Mouse (Mus musculus) heart, postnatal 25 days (tissue): ENCODE data around the gene Lsamp. TPM values are rescaled to one million over a fixed set of nuclear protein-coding genes. Genes with fewer than 3 reads are reported as not detected.

Experiments
- DNase-seq: peaks from one replicate; pipeline ENCODE4 v3.0.0; 2022; ENCODE audit warnings: low spot score
- intact Hi-C: fragments of 180-260 bp; cut with DNase I; formaldehyde crosslinking; loops from one replicate; pipeline ENCODE4 v1.15.1; 2025
- total RNA-seq, 2 experiments: library from RNA; stranded (reverse); gene quantifications; 2 replicates each; pipeline ENCODE4 v1.2.3; 2021

Lsamp gene
- total RNA-seq, result 1 to 10 TPM; 1.5 to 1.8 TPM

DNA sequence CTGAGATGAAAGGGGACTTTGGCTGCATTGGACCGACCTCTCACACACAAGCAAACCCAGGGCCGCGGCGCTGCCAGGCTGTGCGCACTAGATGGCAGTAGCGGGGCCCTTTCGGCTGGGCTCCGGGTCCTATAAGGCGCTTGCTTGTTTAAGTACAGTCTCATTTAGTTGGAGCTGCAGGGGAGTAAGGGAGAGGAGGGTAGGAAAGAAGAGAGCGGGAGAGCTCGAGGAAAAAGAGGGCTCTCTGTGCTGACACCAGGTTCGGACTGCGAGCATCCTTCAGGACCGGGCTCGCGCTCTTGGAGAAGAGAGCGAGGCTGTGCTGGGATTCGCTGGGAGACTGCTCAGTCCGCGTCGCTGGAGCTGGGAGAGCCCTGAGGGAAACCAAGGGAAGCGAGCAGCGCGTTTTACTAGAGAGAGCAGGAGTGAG, at the start of gene Lsamp:
Lsamp (plus strand) TSS at position 157 of the 430 bp plus-strand sequence.
- DNase-seq, result no peak
- intact Hi-C loops, result no loop called here

- DNase-seq, result no peak
- intact Hi-C loops, result no loop called here
Measured at GRCm38 (mm10) chr16:39957686-39958085, 26.5 kb upstream of the Lsamp start.

GRCm38 (mm10) chr16:39972712-39973111, 11.4 kb upstream of the Lsamp start:
- no peak for DNase-seq
- intact Hi-C loops, result no loop called here

- DNase-seq, result no peak
- intact Hi-C loops, result no loop called here
Measured at GRCm38 (mm10) chr16:39984635-39985291, 602 bp downstream of the Lsamp start.

DNA sequence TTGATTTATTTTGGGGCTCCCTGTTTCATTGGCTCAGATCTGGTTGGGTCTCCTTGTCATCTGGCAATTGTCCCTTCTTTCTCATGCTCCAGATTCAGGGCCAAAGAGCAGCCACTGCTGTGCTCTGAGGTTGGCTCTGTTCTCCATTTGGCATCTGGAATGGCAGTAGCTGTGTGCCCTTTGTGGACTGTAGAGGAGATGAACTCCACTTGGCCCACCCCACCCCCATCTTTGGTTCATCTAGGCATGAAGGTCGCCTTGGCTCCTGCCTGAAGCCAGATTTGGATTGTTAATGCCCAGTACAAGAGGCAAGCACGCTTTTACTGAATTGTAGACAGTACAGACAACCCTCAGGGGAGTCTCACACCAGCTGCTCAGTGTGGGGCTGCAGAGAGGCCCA, 4.3 kb downstream of the Lsamp start:
- no peak for DNase-seq
- intact Hi-C loops, result no loop called here

DNA sequence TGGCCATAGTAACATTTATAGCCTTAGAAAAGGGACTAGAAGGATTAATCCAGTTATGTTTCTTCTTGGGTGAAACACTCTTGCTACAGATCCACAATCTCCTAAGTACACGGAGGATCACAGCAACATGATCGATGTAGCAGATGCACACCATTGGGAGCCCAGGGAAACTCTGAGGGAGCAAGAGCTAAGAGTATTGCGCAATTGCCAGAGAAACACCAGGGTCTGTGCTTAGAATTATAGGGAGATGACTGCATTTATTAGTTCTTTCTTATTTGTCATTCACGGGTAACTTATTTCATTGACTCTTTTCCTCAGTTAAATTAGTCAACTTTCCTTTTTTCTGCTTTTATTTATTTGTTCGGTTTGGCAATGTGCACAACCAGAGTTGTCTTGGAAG, 10.7 kb downstream of the Lsamp start:
- intact Hi-C loops, result no loop called here
- no peak for DNase-seq

DNA sequence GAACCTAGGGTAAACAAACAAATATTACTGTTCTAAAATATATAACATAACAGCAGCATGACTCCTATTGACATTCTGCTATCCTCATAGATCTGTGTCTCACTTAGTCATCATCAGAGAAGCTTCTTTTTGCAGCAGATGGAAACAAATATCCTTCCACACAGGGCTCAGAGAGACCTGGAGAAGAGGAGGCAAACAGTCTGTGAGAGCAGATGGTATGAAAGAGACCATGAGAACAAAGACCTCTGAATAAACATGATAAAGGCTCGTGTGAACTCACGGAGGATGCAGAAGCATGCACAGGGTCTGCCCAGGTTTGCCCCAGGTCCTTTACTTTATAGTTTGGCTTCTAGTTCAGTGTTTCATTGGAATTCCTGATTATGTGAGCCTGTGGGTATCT, 24.6 kb downstream of the Lsamp start:
- intact Hi-C loops, result no loop called here
- no peak for DNase-seq

DNA sequence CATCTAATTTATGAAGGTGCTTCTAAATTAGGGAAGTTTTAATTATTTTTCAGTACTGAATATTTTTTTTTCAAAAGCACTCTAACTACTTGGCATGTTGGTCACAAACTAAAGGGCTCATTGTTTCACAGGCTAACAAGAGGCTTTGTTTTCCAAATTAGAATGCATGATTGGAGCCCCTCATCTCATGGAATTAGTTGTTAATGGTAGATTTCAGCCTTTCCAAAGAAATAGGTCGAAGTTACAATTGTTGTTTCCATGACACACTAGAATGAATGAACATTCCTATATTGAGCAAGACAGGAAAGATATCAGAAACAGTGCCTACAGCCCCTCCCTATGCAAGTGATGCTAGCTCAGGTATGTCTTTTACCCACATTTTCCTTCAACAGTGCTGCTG, 26.9 kb downstream of the Lsamp start:
- intact Hi-C loops, result no loop called here
- no peak for DNase-seq

DNA sequence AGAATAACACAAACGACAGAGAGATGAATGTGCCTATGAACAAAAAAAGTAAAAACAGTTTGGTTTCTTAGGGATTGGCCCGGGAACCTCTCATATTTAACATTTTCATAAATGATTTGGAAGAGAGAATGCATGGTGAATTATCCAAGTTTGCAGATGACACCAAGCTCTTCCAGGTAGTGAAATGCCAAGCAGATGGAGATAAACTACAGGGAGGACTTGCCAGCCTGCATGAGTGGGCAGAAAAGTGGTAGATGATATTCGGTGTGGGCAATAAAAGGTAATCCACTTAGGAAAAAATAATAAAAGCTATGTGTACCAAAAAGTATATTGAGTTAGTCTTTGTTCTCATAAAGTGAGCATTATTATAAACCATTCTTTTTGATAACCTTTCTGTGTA, 38.5 kb downstream of the Lsamp start:
- DNase-seq, result no peak
- intact Hi-C loops, result no loop called here

GRCm38 (mm10) chr16:40036719-40037118, 52.6 kb downstream of the Lsamp start:
- no peak for DNase-seq
- intact Hi-C loops, result no loop called here

DNA sequence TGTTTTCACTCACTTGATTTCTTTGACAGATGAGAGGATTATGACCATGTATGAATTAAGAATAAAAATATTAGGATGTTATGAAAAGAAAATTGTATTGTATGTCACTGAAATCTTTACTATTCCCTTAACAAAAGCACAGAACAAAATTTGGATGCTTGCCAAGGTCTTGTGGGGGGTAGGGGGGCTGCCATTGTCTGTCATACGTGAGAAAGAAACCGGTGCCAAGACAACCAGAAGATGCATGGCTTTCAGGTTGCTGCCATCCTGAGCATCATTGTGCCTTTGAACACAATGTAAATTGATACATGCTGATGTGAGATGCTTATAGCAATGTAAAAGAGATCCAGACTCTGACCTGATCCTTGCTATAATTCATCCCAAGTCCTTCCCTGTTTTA, 75.4 kb downstream of the Lsamp start:
- no peak for DNase-seq
- intact Hi-C loops, result no loop called here

DNA sequence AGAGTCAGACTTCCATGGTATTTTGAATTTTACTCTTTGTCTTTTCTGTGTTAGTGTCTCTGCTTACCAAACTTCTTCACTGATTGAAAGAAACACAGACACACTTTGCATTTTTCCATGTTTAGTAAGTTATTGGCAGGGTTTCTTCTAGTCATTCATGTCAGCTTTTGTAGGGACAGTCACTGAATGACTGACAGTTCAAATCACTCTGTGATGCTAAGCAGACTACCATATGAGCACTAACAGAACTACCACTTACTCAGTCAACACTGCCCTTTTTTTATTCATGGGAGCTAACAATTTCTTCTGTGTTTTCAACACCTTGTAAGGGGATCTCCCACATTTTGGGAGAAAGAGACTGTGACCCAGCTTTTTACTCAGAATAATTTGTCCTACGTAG, 75.8 kb downstream of the Lsamp start:
- intact Hi-C loops, result no loop called here
- no peak for DNase-seq

DNA sequence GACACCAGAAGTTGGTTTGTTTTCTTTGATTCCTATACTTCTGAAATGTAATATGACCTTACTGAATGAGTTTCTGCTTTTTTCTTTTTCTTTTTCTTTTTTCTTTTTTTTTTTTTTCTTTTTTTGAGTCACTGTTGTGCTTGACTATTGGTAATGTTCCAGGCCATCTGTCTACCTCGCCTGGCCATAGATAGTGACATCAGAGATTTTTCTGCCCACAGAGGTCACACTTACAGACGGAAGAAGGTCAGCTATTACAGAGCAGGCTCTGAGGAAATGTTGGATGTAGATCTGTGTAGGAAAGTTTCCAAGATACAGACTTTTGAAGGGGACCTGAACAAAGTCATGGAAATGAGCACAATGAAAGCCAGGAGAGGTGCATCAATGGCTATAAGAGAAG, 76.3 kb downstream of the Lsamp start:
- intact Hi-C loops, result no loop called here
- no peak for DNase-seq

GRCm38 (mm10) chr16:40075556-40075955, 91.4 kb downstream of the Lsamp start:
- no peak for DNase-seq
- intact Hi-C loops, result no loop called here

GRCm38 (mm10) chr16:40080224-40080623, 96.1 kb downstream of the Lsamp start:
- no peak for DNase-seq
- intact Hi-C loops, result no loop called here

- intact Hi-C loops, result no loop called here
- no peak for DNase-seq
Measured at GRCm38 (mm10) chr16:40104329-40104728, 120.2 kb downstream of the Lsamp start.

DNA sequence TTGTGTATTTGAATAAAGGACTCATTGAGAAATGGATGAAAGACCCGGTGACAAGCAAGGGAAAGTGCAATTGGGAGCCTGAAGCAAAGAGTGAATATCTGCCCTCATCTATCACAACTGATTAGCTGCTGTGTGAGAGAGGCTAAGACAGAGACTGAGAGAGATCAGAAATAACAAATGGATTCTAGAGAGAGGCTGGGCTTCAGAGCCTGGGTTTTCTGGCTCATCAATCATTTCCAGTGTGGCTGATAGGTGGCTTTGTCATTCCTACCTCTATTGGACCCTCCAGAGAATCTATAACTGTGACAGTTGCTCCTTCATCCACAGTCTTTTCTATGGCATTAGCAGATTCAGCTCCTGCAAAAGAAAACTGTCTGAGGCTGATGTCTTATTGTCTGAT, 198.8 kb downstream of the Lsamp start:
- no peak for DNase-seq
- intact Hi-C loops, result no loop called here

- intact Hi-C loops, result no loop called here
- DNase-seq, result no peak
Measured at GRCm38 (mm10) chr16:40187987-40188590, 203.9 kb downstream of the Lsamp start.

GRCm38 (mm10) chr16:40194401-40194800, 210.2 kb downstream of the Lsamp start:
- DNase-seq, result no peak
- intact Hi-C loops, result no loop called here

DNA sequence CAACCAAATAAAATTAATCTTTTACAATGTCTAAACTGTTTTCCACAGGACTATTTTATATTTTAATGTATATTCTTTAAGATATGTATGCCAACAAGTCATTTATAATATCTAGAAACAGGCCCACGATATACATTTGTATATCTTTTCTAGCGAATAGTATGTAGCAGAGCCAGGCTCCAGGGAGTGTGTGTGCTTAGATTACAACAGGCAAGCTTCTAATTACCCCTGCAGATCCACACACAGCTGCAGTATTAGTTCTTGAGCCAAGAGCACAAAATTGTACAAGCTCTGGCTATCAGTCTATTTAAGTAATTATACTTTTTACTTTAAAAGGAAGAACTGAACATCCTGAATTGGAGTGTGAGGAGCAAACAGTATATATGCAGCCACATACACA, 210.7 kb downstream of the Lsamp start:
- intact Hi-C loops, result no loop called here
- DNase-seq, result no peak

DNA sequence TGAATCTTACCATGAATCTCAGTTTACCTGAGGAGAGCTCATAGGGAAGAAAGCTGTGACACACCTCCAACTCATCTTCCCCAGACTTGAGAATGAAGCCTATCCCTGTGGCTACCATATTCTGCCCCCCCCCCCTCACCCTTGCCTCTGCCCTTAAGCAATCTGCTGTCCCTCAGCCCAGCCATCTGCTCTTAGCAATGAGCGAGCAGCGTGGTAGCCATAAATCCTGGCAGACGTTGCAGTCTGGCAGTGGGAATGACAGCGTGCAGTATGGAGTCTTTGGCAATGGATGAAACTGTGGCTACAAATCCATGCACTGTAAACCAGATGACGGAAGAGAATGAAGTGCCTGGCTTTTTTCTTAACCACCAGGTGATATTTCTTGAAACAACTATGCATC, 244.5 kb downstream of the Lsamp start:
- no peak for DNase-seq
- intact Hi-C loops, result no loop called here

DNA sequence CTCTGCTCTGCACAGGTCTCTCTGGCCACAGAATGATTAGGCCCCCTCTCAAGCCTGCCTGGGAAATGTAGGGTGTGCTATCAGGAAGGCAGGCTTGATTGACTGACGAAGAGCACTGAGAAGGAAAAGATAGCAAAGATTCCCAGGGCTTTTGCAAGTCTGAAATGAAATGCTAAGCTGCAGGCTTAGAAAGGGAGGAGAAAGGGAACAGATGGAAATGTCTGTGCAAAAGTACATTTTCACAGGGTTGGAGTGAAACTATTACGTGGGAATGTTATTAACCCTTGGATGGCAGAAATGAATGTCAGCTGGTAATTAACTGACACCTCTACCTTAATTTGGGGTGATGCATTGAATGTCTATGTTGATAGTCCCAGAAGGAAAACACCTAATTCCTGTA, 248.9 kb downstream of the Lsamp start:
- no peak for DNase-seq
- intact Hi-C loops, result no loop called here
